Mouse (Mus musculus) kidney, embryonic 15.5 days (tissue): ENCODE measurements at regions not wholly inside any gene's neighbourhood (a gene's known extent, or its start where the extent isn't known, plus 50 kb on each side); places are given as distances from the start of the nearest gene placed in this dataset.

Source experiments
- ATAC-seq: fragments of 200-750 bp; cut with Nextera tagmentation; replicated peaks from 2 replicates; pipeline ENCODE4 v1.8.0; 2017; ENCODE audit warnings: moderate TSS enrichment; ENCODE audit not compliant: low FRiP score
- H3K27ac ChIP-seq: fragments of 300-500 bp; sonication (generic); 2 replicates; pipeline ENCODE4 v1.5.1; 2015; ENCODE audit warnings: mild to moderate bottlenecking, inconsistent platforms
- H3K27me3 ChIP-seq: fragments of 300-500 bp; sonication (generic); 2 replicates; pipeline ENCODE4 v1.6.1; 2015; ENCODE audit warnings: inconsistent platforms
- H3K36me3 ChIP-seq: fragments of 300-500 bp; sonication (generic); 2 replicates; pipeline ENCODE4 v1.6.1; 2015; ENCODE audit warnings: inconsistent platforms
- H3K4me1 ChIP-seq: fragments of 300-500 bp; sonication (generic); 2 replicates; pipeline ENCODE4 v1.6.1; 2015; ENCODE audit warnings: inconsistent platforms
- H3K4me2 ChIP-seq: fragments of 300-500 bp; sonication (generic); 2 replicates; pipeline ENCODE4 v1.6.1; 2015; ENCODE audit warnings: moderate library complexity, mild to moderate bottlenecking, inconsistent platforms
- H3K4me3 ChIP-seq: fragments of 300-500 bp; sonication (generic); replicated peaks from 2 replicates; pipeline ENCODE4 v1.5.1; 2015; ENCODE audit warnings: mild to moderate bottlenecking, inconsistent platforms
- H3K9ac ChIP-seq: fragments of 300-500 bp; sonication (generic); 2 replicates; pipeline ENCODE4 v1.6.1; 2015; ENCODE audit warnings: mild to moderate bottlenecking, inconsistent platforms
- H3K9me3 ChIP-seq: fragments of 300-500 bp; sonication (generic); replicated peaks from 2 replicates; pipeline ENCODE4 v1.6.1; 2016; ENCODE audit warnings: inconsistent platforms
- whole genome bisulfite sequencing: fragments of 180-500 bp; shearing (Covaris S2); methylation state at CpG from one replicate; pipeline ENCODE4 v1.1.7; 2015; ENCODE audit warnings: mixed read lengths; 5-methylcytosine and 5-hydroxymethylcytosine counted together

DNA sequence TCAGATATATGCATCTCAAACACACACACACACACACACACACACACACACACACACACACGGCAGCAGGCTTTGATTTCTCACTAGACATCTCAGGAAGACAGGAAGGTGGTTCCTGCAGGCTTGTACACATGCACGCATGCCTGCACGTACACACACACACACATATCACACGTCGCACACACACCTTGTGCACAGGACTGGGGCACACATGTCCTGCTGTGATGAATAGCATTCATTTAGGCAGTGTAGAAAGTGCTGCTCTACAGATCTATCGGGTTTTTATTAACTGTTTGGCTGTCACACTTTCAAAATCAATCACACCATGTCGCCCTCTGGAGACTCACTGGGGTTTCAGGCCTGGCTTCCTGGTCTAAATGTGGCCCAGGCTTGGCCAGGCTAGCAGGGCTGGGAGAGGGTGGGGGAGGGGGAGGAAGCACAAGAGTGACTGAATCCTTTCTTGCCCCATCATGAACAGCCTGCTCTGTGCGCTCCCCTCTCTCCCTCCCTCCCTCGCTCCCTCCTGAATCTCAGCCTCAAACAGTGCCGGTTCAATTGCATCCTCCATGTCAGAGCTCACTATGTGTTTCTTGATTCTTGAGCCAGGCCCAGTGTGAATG is 236.8 kb upstream of the Tle3 start:
- no peak for ATAC-seq
- Histone ChIP-seq H3K9me3 (no peaks in the 10 kb centered on the region), H3K9ac (no peak overlapping the region), H3K4me2 (no peak overlapping the region), H3K4me3 (no peak overlapping the region), H3K27me3 (peaks cover 33% of the 10 kb centered on the region), H3K4me1 (peaks cover 10% of the 10 kb centered on the region), H3K36me3 (no peaks in the 10 kb centered on the region), H3K27ac (no peak overlapping the region)
- WGBS = 50% methylated on average over 10 of the region's 10 CpGs

DNA sequence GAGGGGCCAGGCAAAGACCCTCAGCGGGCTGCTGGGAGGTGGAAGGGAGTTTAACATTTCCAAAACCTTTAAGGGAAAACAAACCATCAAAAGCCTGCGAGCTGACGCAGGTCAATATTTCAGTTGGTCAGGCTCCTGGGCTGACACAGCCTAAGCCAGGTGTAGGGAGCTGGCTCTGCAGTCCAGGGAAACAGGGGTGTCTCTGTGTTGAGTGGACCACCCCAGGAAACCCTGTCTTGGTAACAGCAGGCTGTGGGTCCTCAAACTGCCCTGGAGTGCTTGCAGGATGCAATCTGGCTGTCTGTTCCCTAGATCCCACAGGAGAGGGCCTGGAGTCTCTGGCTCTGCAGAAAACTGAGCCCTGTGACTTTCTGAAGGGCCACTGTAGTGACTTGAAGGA is 236.2 kb upstream of the Tle3 start:
- no peak for ATAC-seq
- H3K4me1 ChIP-seq = peaks cover 10% of the 10 kb centered on the region
- no peaks in the 10 kb centered on the region for H3K36me3 ChIP-seq
- no peak overlapping the region for H3K27ac ChIP-seq
- H3K27me3 ChIP-seq = peaks cover 32% of the 10 kb centered on the region
- no peak overlapping the region for H3K4me2 ChIP-seq
- 61% methylated on average over 3 of the region's 3 CpGs for WGBS
- no peaks in the 10 kb centered on the region for H3K9me3 ChIP-seq
- no peak overlapping the region for H3K4me3 ChIP-seq
- H3K9ac ChIP-seq = no peak overlapping the region

DNA sequence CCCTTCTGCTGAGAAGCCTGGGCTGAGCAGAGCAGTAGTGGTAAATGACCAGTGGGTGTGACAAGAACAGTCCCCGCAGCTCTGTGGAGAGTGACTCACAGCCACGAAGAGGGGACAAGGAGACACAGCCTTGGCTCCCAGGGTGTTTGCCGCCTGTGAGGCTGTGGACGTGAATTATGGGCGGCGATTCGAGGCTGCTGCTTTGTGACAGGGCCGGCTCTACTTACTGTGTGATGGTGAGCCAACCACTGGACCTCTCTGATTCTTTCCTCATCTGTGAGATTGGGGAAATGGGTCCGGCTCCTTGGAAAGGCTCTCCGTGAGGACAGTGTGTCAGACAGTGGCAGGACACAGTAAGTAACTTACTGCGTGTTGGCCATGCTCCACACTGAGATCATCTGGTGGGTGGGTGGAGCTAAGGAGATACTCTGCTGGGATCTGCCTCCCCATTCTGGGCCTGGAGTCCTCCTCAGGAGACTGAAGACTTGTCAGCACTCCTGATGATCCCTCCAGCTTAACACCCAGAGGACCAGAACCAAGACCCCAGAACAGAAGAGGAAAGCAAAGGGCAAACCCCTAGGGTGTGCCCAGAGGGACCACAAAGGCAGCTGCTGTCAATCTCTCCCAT is 233.3 kb upstream of the Tle3 start:
- WGBS = 56% methylated on average over 11 of the region's 11 CpGs
- H3K4me2 ChIP-seq = no peak overlapping the region
- no peak overlapping the region for H3K4me3 ChIP-seq
- H3K4me1 ChIP-seq = peaks cover 10% of the 10 kb centered on the region
- no peak overlapping the region for H3K27ac ChIP-seq
- H3K9ac ChIP-seq = no peak overlapping the region
- H3K27me3 ChIP-seq = 0 out of 2 replicates have a peak, but pooled peaks cover 12% of the 10 kb centered on the region
- ATAC-seq = no peak
- H3K9me3 ChIP-seq = no peaks in the 10 kb centered on the region
- H3K36me3 ChIP-seq = no peaks in the 10 kb centered on the region

DNA sequence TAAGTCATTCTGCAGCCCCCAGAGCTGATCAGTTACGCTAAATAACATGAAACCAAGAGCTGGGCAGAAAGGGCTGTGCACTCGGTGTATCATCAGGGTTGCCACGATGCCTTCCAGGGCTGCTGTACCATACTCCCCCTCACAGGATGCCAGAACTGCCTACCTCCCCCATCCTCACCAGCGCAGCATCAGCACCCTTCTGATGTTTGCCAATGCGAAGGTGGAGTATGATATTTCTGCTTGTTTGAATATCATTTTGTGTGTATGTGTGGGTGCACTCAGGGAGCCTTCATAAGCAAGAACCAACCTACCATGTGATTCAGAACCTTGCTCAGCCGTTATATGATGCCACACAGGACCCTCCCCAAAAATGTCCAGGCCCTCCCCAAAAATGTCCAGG is 229.1 kb upstream of the Tle3 start:
- H3K27ac ChIP-seq = no peak overlapping the region
- no peak overlapping the region for H3K9ac ChIP-seq
- H3K27me3 ChIP-seq = 0 out of 2 replicates have a peak, but pooled peaks cover 17% of the 10 kb centered on the region
- no peak overlapping the region for H3K4me3 ChIP-seq
- no peak for ATAC-seq
- H3K4me2 ChIP-seq = no peak overlapping the region
- WGBS = 72% methylated on average over 6 of the region's 6 CpGs
- 0 out of 2 replicates have a peak, but pooled peaks cover 3% of the 10 kb centered on the region for H3K4me1 ChIP-seq
- no peaks in the 10 kb centered on the region for H3K9me3 ChIP-seq
- H3K36me3 ChIP-seq = no peaks in the 10 kb centered on the region

DNA sequence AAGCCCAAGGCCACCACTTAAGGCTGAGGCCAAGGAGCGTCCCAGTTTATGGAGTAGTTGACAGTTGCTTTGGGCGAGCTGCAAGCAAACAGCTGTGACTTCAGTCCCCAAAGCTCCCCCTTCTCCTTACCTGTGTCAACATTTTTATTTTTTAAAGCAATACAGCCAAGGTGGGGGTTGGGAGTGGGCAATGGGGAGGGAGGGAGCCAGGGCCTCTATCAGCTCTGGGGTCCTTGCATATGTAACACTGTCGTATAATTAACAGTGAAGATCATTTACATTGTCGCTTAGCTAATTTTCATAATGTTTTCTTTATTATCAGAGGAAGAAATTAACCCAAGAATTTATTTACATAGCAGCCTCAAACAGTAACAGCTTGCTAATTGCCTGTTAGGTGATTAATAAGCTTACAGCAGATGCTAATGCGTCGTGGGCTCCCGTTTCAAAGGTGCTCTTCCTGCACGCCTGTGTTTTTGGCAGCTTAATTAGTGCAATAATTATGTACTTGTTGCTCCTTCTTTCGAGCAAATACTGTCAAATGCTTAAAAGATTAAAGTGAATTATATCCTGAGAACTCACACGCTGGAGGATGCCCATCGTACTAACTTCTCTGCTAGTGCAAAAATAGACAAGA is 227.4 kb upstream of the Tle3 start:
- H3K36me3 ChIP-seq = no peaks in the 10 kb centered on the region
- H3K4me3 ChIP-seq = no peak overlapping the region
- no peaks in the 10 kb centered on the region for H3K4me1 ChIP-seq
- H3K4me2 ChIP-seq = no peak overlapping the region
- no peaks in the 10 kb centered on the region for H3K9me3 ChIP-seq
- no peak overlapping the region for H3K9ac ChIP-seq
- 0 out of 2 replicates have a peak, but pooled peaks cover 10% of the 10 kb centered on the region for H3K27me3 ChIP-seq
- no peak for ATAC-seq
- H3K27ac ChIP-seq = no peak overlapping the region
- WGBS = 63% methylated on average over 11 of the region's 11 CpGs

DNA sequence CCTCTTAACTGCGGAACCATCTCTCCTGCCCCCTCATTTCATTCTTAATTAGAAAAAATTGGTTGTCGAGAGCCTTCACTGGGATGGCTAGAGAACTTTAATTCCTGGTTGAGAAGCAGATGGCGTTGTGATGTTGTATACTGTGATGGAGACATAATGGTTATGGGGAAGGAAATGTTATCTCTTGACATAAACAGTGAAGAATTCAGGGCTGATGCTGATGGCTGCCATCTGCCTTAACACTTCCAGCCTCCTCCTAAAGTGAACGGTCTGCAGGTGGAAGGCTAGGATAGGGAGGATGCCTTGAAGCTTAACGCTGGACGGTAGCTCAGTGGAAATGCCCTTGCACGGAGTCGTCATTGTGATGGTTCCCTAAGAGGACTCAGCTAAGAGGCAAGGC is 226.4 kb upstream of the Tle3 start:
- H3K27ac ChIP-seq = no peak overlapping the region
- no peaks in the 10 kb centered on the region for H3K4me1 ChIP-seq
- no peaks in the 10 kb centered on the region for H3K9me3 ChIP-seq
- H3K4me3 ChIP-seq = no peak overlapping the region
- ATAC-seq = no peak
- no peaks in the 10 kb centered on the region for H3K36me3 ChIP-seq
- H3K4me2 ChIP-seq = no peak overlapping the region
- H3K9ac ChIP-seq = no peak overlapping the region
- 0 out of 2 replicates have a peak, but pooled peaks cover 12% of the 10 kb centered on the region for H3K27me3 ChIP-seq
- WGBS = 73% methylated on average over 8 of the region's 8 CpGs

DNA sequence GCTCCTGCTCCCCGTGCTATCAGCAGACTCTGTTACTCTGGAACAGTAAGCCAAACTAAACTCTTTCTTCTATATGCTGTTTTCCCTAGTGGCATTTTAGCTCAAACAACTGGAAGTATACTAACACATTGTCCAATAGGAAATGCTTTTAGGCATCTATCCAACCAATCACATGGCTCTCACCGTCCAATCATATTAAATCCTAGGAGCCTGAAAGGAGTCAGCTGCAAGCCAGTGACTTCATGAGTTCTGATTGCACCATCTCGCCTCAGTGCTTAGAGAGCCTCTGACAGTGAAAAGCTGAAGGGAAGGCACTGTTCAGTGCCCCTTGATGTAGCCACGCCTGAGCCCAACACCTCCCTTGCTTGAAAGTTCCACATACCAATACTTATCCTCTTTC is 221.0 kb upstream of the Tle3 start:
- 81% methylated on average over 4 of the region's 4 CpGs for WGBS
- Histone ChIP-seq H3K4me3 (no peak overlapping the region), H3K4me2 (no peak overlapping the region), H3K36me3 (no peaks in the 10 kb centered on the region), H3K9ac (no peak overlapping the region), H3K4me1 (peaks cover 23% of the 10 kb centered on the region), H3K9me3 (no peaks in the 10 kb centered on the region), H3K27ac (no peak overlapping the region), H3K27me3 (0 out of 2 replicates have a peak, but pooled peaks cover 12% of the 10 kb centered on the region)
- ATAC-seq = no peak

DNA sequence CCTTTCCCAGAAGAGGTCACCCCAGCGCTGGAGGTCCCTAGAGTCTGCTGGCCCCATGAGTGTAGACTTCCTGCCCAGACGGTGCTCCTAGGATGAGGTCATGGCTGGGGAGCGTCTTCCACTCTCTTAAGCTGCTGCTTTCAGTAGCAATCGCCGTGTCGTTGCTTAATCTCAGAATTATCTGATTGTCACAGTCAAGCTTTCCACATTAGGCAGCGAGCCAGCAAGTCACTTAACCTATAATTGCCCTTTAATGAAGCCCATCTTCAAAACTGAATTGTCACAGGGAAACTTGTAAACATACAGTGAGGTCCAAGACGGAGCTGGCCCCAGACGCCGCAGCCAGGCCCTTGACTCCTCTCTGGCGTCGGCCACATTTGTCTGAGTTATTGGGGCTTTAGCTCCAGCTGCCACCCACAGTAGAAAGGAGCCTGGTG is 220.2 kb upstream of the Tle3 start:
- no peak overlapping the region for H3K4me3 ChIP-seq
- H3K9ac ChIP-seq = no peak overlapping the region
- no peak overlapping the region for H3K27ac ChIP-seq
- H3K4me2 ChIP-seq = no peak overlapping the region
- H3K4me1 ChIP-seq = peaks cover 26% of the 10 kb centered on the region
- peaks cover 13% of the 10 kb centered on the region; the same call in 1 of the 2 replicates for H3K27me3 ChIP-seq
- H3K36me3 ChIP-seq = no peaks in the 10 kb centered on the region
- 0 out of 2 replicates have a peak, but pooled peaks have one; percentile 25 for ATAC-seq
- no peaks in the 10 kb centered on the region for H3K9me3 ChIP-seq
- WGBS = 55% methylated on average over 12 of the region's 12 CpGs

DNA sequence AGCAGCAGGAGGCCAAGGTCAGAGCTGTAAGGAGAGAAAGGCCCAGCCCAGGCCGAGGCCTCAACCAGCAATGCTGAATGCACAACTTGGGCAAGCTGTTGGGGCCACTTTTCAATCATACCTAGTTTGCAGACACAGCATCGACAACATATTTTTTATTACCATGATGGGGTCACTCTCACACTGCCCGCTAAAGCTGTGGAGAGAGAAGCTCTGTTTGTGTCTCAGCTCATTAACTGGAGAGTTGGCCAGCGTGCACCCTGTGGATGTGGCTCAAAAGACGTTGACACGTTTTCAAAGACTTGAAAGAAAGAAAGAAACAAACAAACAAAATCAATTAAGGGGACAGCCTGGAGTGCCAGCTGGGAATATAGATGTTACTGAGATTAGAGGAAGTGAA is 217.4 kb upstream of the Tle3 start:
- WGBS = 44% methylated on average over 6 of the region's 6 CpGs
- Histone ChIP-seq H3K9me3 (no peaks in the 10 kb centered on the region), H3K27me3 (peaks cover 7% of the 10 kb centered on the region; the same call in 1 of the 2 replicates), H3K36me3 (no peaks in the 10 kb centered on the region), H3K9ac (no peak overlapping the region), H3K4me2 (no peak overlapping the region), H3K4me1 (peaks cover 49% of the 10 kb centered on the region), H3K27ac (no peak overlapping the region), H3K4me3 (no peak overlapping the region)
- ATAC-seq = no peak

DNA sequence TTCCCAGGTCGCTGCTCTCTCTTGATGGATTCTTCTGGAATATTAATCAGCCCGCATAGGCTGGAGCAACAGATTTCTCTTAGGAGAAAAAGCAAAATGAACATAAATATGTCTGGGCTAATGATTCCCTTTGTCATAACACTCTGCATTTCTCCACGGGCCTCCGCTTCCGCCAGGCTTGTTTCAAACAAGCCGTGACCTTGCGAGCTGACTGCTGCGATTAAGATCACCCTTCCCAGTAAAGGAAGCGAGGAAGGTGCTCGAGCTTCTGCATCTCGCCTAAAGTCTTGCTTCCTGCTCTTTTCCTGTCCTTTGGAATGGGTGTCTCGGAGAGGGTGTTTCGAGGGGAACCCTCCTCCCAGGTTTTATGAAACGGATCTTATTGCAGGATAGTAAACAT is 216.3 kb upstream of the Tle3 start:
- 25% methylated on average over 14 of the region's 14 CpGs for WGBS
- no peak overlapping the region; the same call in 1 of the 2 replicates for H3K27ac ChIP-seq
- no peak for ATAC-seq
- H3K9ac ChIP-seq = no peak overlapping the region
- peaks cover 3% of the 10 kb centered on the region; the same call in 1 of the 2 replicates for H3K27me3 ChIP-seq
- H3K4me1 ChIP-seq = peaks cover 54% of the 10 kb centered on the region
- no peak overlapping the region for H3K4me2 ChIP-seq
- H3K9me3 ChIP-seq = no peaks in the 10 kb centered on the region
- H3K36me3 ChIP-seq = no peaks in the 10 kb centered on the region
- no peak overlapping the region for H3K4me3 ChIP-seq

DNA sequence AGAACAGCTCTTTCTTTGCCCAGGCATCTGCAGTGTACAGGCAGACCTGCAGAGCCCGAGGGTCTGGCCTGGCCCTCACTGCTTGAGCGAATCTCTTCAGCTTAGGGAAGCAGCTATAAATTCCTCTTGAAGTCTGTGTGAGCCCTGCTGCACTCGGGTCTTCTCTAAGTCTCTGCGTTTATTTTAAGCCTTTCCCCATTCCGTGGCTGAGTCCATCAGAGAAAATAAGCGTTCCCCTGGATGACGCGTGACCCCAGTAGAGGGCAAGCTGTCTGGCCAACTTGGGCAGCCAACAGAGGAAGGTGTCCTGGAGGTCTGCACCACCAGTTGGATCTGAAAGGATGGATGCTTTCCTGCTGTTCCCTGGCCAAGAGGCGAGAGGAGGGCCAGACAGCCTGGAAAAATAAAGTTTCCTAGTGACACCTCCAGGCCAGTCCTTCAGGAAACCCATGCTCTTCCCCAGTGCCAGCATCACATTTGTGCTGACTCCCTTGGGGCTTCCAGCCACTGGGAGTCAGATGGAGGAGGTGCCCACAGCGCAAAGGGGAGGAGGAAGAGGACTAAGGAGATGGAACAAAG is 213.9 kb upstream of the Tle3 start:
- peaks cover 10% of the 10 kb centered on the region; the same call in 1 of the 2 replicates for H3K27me3 ChIP-seq
- peak; percentile 34; the same call in 1 of the 2 replicates for ATAC-seq

DNA sequence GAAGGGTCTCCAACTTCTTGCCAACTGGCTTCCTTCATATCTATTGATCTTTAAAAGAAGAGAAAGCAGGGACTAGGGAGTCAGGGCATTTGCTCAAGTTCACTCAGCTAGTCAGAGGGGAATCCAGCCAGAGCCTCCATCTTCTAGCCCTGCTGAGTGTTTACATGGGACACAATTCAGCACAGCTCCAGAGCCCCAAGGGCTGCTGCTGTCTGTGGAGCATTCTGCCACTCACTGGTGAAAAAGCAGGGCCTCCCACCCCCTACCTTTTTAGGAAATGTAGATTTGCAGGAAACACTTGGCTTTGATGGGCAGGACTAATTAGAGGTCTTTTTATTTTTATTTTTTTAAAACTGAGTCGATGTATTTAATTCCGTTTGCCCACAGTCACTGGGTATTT is 213.0 kb upstream of the Tle3 start:
- Histone ChIP-seq H3K4me2 (no peak overlapping the region), H3K27ac (peak overlapping the region; percentile 56), H3K27me3 (peaks cover 10% of the 10 kb centered on the region; the same call in 1 of the 2 replicates), H3K9ac (no peak overlapping the region), H3K4me1 (peaks cover 67% of the 10 kb centered on the region), H3K36me3 (no peaks in the 10 kb centered on the region), H3K4me3 (no peak overlapping the region), H3K9me3 (no peaks in the 10 kb centered on the region)
- no peak for ATAC-seq
- WGBS = 52% methylated on average over 2 of the region's 2 CpGs

More for the DNA sequence above, 213.9 kb upstream of the Tle3 start:
- Histone ChIP-seq H3K4me1 (peaks cover 58% of the 10 kb centered on the region), H3K36me3 (no peaks in the 10 kb centered on the region), H3K27ac (peak overlapping the region; percentile 56), H3K4me2 (no peak overlapping the region), H3K9me3 (no peaks in the 10 kb centered on the region), H3K4me3 (no peak overlapping the region), H3K9ac (no peak overlapping the region)
- 20% methylated on average over 10 of the region's 10 CpGs for WGBS
